Mouse (Mus musculus) spleen, postnatal 14 days (tissue): ENCODE data around the gene Glrx2.
"Not testable (repeated sequence)": the region's sequence is repeated elsewhere in the genome, so short reads cannot be mapped to it uniquely, and the experiment has no call there.

Source experiments
- DNase-seq, 2 experiments: peaks; one replicate each; pipeline ENCODE4 v3.0.0; 2021 to 2022; ENCODE audit warnings: low spot score in 2 of 2

Glrx2 gene

DNA sequence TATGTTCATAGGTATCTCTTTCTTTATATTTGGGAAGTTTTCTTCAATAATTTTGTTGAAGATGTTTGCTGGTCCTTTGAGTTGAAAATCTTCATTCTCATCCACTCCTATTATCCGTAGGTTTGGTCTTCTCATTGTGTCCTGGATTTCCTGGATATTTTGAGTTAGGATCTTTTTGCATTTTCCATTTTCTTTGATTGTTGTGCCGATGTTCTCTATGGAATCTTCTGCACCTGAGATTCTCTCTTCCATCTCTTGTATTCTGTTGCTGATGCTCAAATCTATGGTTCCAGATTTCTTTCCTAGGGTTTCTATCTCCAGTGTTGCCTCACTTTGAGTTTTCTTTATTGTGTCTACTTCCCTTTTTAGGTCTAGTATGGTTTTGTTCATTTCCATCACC, at the start of gene Glrx2:
TSS of gene Glrx2 (plus strand) at position 301 of the 400 bp plus-strand sequence.
- not testable (repeated sequence) for DNase-seq

DNA sequence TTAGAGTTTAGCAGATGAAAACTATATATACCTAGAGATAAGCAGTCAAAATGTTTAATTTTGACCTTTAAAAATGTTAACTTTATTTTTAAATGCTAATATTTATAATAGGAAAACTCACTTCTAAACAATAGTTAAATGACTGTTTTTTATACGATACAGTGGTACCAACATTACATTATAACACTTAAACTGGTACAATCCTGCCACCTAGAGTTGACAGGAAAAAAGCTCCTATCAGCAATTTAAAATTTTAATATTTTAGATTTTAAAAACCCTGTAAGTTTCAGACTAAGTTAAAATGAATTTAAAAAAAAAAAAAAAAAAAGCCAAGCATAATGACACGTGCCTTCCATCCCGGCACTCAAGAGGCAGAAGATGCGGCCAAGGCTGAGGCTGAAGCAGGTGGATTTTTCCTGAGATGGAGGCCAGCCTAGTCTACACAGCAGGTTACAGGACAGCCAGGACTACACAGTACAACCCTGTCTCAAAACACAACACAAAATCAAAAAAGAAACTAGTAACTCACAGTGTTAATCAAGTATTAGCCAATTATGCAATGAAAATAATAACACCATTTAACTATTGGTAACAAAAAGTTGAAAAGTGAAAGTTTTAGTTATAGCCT, 40.3 kb upstream of the Glrx2 start:
- DNase-seq = no peak

DNA sequence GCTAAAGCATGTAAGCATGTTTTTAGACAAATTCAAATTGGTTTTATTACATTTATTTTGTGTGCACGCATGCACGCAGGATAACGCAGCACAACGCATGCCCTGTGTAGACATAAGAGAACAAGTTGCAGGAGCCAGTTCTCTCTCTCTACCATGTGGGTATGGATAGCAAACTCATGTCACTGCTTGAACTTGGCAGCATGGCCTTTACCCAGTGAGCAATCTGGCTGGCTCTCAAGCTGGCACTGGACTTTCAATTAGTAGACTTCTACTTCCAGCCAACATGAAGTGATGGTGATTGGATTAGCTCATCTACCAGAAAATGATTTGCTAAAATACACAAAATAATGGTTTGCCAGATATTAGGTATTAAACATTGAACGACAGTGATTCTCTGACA, 35.0 kb upstream of the Glrx2 start:
- no peak for DNase-seq

DNA sequence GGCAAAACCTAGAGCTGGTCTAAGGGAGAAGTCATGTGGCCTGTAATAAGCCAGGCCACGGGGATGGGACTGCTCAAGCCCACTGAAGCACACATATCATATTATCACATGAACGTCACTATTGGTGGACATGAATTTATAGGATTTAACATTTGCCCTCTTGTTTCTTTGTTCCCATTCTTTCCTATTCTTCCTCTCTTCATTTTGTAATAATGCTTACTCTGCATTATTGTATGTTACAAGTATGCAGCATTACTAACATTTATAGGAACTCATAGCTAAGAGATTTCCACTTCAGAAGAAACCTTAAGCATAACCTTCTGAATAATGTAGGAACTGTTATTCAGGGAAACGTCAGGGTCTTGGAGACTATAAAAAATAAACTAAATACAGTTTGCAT, 31.3 kb upstream of the Glrx2 start:
- no peak for DNase-seq

DNA sequence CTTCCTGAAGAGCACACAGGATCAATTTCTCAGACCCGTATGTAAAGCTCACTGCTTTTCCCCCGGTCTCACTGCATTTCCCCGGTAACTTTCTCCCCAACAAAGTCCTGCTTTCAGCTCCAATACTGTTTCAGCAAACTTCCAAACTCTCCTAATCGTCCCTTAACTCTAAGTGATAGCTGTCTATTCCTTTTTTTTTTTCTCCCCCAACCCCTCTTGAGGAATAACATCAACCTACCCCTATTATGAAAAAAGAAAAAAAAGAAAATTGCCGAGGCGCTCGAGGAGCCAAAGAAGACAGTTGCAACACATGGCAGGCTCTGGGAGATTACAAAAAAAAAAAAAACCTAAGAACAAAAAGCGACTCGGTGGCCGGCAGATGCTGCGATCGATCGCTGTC, 14.4 kb upstream of the Glrx2 start:
- no peak for DNase-seq

DNA sequence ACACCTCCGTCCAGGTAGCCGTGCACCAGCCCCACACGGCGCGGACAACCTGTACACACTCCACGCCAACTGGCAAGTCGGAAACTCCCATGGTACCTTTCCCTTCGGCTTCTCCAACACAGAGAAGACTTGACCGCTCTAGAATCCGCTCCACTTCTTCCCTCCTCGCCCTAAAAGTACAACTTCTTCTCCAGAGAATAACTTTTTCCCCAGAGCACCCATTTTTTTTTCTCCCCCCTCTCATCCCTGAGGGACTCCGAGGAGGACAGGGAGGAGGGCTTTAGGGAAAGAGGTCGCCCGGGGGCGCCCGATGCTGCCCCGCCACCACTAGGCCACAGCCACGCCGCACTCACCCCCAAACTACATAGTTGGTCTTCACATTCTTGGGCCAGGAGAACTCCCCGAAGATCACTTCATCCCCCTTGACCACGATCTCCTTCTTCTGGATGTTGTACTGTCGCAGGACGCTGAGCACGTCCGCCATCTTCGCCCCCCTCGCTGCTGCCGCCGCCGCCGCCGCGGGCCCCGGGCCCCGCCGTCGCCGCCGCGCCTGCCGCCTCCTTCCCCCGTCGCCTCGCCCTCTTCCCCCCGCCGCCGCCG, 13.9 kb upstream of the Glrx2 start:
- DNase-seq = peak; percentile 23 to 24

DNA sequence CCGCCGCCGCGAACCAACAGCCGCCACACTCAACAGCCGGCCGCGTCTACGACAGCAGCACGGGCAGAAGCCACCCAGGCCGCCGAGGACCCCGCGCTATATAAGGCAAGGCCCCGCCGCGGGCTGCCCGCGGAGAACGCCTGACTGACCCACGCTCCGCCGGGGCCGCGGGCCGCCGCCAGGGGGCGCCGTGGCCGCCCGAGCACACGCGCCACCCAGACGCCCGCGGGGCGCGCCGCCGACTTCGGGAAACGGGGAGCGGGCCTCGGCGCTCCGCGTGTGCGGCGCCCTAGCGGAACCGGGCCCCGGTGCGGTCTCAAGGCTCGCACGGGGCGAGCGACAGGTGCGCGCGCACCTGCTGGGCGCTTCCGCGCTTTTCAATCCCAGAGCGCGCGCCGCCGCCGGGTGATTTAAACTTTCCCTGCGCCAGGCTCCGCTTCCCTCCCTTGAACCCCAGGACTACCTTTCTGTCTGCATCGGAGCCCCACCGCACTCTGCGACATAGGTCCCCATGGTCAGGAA, 13.3 kb upstream of the Glrx2 start, which contains the start of gene Cdc73:
TSS of gene Cdc73 (minus strand) at position 153 of the 522 bp plus-strand sequence.
- peak; percentile 89 to 92 for DNase-seq

DNA sequence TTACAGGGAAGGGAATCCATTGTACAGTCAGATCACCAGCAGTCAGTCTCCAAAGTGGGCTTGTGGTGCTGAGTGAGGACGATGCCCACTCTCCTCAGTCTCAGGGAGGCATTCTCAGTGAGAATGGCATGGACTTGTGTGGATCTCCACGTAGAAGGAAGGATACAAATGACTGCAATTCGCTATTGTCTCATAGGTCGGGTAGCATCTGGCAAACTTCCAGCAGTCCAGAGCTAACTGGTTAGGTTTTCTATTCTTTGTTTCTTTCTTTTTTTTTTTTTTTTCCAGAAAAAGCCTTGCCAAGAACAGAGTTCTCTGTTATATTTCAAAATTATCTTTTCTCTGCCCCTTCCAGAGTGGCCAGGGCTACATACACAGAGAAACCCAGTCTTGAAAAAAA, 9.1 kb upstream of the Glrx2 start:
- DNase-seq = no peak

DNA sequence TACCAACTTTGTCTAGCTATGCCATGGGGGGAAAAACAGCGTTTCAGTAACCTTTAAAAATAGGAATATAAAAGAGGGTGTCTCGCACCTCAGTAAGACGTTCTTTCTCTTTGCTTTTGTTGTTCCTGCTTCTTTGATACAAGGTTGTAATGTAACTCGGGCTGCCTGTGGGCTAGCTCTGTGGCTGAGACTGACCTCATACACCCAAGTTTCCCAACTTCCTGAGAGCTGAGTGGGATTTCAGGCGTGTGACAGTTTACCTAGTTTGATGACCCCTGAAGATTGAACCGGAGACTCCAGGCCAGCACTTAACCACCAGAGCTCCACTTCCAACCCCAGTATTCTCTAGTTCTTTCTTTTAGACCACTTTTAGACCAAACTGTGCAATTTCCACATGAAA, 7.8 kb upstream of the Glrx2 start:
- DNase-seq = no peak

DNA sequence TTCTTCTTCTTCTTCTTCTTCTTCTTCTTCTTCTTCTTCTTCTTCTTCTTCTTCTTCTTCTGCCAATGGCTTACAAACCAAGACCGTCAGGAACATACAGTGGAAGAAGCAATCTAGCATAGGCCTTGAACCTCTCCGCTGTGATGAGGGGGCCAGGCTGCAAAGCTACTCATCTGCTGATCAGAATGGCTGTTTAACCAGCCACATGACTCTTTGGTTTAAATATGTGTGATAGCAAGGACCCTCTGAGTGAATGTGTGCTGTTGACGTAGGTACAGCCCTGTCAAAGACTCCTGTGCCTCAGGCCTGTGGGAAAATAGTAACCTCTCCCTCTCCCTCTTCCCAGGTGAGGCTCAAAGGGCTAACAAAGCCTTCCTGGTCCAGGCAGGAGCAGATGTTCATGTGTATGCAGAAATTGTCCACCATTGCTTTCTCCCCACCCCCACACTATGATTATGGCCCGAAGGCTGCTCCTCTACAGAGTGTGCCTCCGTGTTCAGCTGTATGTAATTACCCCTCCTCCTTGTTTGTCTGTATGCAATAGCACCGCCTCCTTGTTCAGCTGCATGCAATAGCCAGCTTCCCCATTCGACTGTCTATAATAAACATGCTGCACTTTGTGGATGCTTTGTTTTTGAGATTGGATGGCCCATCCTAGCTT, 6.0 kb upstream of the Glrx2 start:
- DNase-seq = no peak

DNA sequence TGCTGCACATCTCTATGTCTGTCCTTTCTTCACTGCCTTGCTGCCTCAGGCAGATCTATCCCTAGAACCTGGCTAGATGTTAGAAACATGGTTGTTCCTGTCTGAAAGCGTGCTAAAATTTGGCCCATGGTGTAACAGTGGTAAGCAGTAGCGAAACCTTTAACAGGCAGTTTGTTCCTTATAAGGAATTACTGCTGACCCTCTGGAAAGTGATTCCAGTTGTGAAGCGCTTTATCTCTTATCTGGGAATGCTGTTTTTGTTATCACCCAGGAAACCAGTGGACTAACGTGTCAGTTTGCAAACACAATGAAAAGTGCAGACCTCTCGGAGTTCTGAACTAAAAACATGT, 5.5 kb upstream of the Glrx2 start:
- no peak for DNase-seq

DNA sequence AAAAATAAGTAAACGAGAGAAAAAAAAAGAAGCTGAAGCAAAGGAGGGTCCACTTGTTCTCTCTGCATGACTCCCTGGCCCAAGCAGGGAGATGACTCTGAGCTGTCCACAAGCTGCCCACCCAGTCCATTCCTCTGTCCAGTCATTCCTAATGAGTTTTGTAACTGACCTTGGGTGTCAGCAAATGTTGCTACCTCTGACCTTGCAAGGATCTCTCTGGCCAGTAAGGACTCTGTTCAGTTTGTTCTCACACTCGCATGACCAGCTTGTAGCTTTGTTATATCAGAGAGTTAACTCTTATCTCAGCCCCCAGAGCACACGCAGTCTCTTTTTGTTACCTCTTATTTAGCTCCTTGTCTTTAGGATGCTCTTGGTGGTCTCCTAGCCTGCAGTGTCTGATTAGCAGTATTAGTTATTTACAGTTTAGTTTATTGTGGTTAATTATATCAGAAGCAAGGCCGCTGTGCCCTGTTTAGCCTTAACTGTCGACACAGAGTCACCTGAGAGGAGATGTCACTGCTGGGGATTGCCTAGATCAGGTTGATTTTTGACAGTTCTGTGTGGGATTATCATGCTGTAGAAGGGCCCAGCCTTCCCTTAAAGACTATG, 8.4 kb downstream of the Glrx2 start:
- DNase-seq = no peak

DNA sequence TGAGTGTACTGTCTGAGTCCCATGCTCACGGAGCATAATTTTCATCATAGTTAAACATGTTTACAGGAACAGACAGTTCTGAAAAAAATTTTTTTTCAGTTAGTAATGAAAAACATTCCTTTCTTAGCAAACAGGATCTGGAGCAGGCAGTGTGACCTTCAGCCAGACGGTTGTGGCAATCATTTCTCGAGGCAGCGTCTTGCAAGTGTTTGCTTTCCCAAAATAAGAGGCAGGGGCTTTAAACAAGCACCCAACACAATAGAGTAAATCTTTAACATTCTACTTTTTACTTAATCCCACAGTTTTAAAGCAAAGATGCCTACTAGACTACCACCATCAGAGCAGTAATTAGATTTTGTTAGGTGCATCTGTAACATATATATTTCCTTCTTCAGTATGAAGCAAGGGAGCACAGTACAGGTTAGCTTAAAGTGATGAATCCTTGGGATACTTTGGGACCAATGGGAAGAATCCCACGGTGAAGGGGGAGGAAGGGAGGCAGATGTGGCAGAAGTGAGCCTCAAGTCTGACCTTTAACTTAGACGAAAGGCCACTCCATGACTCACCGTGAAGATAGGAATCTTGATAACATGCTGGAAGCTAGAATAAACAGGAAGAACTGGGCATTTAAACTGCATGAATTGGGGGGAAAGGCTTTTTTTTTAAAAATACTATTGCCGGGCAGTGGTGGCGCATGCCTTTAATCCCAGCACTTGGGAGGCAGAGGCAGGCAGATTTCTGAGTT, 11.7 kb downstream of the Glrx2 start:
- DNase-seq = no peak

DNA sequence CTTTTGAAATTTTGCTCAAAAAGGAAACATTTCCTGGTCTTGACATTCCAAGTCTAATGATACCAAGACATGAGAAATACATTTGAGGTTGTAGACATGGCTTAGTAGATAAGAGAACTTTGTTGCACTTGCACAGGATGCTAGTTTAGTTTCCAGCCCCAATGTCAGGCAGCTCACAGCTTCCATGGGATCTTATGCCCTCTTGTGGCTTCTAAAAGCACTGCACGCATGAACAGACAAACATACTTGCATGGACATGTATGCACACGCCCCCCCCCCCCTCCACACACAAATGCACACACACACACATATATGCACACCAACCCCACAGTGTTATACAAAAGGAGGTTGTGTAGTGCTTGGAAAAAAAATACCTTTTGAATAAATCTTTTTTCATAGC, 14.8 kb downstream of the Glrx2 start:
- no peak for DNase-seq

DNA sequence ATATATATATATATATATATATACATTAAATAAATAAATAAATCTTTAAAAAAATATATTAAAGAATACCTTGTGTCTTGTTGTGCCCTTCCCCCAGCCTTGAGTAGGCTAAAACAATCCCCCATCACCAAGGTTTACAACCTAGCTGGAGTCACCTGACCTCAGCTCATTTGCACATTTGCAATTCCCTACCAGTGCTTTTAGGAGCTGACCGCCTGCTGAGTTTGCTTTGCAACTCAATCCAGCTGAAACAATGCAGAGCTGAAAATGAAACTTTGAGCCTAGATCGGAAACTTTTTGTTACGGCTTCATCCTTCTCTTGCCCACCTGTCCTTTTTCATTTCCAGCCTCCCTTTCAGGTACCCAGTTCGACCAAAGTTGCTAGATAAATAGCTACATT, 15.6 kb downstream of the Glrx2 start:
- no peak for DNase-seq

DNA sequence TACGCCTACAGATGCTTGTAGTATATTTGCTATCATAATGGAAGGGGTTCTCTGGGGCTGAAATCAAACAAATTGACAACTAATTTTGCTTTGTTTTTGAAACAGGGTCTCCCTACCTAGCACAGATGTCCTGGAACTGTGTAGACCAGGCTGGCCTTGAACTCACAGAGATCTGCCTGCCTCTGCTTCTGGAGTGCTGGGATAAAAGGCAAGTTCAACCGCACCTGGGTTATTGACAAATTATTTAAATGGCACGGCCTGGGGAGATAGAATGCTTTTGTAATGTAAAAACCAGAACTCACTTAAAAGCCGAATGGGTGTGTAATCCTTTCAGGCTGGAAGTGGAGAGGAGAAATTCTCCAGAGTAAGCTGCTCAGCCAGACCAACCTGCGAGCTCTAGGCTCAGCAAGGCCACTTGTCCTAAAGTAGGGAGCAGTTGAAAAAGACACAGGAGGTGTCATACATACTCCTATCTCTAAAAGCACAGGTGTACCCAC, 17.8 kb downstream of the Glrx2 start:
- DNase-seq = no peak

DNA sequence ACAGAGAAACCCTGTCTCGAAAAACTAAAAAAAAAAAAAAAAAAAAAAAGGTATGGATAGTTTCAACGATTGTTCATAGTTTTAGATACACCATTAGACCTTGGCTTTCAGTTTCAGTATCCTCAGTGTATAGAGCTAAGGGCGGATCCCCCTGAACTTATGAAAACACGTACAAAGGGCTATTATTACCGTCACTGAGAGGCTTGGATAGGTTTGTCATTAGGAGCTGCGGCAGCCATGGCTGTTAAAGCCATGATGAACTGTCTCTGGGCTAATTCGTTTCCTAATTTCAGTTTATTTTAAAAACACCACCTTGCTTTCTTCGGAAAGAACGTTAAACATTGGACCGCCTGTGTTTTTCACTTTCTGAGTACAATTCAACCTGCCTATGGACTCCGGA, 22.7 kb downstream of the Glrx2 start:
- no peak for DNase-seq

DNA sequence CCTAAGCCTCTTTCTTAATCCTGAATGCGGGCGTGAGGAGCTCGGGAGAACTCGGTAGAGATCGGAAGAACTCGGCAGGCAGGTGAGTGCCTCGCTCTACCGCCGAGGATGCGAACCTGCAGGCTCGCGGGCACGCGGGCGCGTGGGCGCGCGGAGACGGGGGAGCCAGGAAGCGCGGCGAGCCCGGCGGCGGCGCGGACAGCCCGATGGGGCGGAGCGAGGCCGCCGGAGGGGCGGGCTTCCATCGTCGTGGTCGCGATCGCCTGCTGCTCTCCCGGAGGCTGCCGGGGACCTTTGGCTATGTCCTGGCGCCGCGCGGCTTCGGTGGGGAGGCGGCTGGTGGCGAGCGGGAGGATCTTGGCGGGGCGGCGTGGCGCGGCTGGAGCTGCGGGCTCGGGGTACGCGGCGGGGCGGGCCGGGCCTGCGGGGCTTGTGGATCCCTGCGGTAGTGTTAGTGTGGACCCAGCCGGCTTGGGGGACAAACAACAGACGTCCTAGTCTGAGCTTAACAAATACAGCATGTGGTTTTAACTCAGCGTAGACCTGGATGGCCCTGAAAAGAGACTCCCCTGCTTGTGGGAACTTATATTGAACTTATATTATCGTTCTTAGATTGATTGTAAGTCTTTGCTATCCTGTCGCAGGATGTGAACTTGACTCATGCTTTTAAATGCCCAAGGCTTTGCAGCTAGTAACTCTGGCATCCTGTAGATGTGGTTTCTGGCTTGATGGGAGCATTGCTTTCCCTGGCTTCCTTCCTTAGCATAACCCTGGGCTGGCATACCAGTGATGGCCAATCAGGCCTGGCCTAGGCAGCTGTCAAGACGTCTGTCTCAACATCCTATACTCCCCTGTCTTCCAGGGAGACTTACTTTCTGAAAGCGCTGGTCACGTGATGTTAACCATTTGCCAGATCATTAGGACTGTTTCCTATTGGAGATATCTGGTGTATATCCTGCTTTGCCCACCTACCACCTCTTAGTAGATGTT, 23.5 kb downstream of the Glrx2 start:
- DNase-seq = peak; percentile 75 to 83

DNA sequence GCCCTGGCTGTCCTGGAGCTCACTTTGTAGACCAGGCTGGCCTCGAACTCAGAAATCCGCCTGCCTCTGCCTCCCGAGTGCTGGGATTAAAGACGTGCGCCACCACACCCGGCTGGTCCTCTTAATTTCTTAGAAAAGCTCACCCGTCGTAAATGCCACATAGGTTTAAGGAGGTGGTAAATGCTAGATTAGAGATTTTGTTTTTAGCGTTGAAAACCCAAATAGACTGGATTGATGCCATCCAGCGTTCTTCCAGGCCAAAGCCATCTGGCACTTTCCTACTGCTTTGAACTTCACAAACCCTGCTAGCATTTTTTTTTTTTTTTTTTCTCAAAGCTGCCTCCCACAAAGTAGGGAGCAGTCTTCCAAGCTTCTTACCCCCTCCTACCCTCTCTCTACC, 24.4 kb downstream of the Glrx2 start:
- DNase-seq = no peak

DNA sequence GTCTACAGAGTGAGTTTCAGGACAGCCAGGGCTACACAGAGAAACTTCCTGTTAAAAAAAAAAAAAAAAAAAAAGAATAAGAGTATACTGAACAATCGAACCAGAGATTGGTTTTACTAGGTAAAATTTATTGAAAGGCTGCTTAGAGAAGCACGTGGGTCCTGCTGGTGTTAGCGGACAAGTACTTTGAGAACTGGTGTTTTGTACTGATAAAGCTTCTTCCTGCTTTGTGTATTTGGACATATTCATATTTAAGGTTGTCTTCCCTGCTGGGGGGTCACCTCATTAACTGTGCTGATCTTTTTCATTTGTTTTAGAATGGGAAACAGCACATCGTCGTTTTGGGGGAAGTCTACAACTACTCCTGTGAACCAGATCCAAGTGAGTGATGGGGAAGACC, 25.2 kb downstream of the Glrx2 start:
- no peak for DNase-seq

DNA sequence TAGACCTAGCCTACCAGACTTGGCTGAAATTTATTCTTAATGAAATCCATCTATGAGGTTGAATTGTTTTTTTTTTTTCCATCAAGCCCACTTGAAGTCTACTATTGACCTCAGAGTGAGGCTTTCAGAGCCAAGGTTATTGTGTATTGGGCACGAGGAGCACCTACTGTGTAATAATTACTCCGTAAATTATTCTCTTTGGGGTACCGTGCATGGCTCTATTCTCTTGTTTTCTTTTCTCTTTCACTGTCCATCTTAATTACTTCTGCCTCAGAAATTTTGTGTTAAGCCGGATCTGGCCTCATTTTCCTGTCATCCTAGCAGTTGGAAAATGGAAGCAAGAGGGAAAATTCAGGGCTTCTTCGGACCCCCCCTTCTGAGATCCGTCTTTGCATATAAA, 26.0 kb downstream of the Glrx2 start:
- no peak for DNase-seq
